Mouse (Mus musculus) testis, adult 2 months (tissue): ENCODE measurements around the gene Gm45785.

Source experiments
- CTCF ChIP-seq: fragments of 200-500 bp; IDR thresholded peaks from 2 replicates; pipeline ENCODE4 v1.5.1; 2012; ENCODE audit warnings: low read depth, mild to moderate bottlenecking, inconsistent platforms, low read length, moderate library complexity; ENCODE audit not compliant: control insufficient read depth, insufficient read depth, insufficient replicate concordance
- POLR2A ChIP-seq: fragments of 200-500 bp; IDR thresholded peaks from 2 replicates; pipeline ENCODE4 v1.6.1; 2012; ENCODE audit warnings: low read depth, mild to moderate bottlenecking, inconsistent platforms, low read length, moderate library complexity; ENCODE audit not compliant: control insufficient read depth

DNA sequence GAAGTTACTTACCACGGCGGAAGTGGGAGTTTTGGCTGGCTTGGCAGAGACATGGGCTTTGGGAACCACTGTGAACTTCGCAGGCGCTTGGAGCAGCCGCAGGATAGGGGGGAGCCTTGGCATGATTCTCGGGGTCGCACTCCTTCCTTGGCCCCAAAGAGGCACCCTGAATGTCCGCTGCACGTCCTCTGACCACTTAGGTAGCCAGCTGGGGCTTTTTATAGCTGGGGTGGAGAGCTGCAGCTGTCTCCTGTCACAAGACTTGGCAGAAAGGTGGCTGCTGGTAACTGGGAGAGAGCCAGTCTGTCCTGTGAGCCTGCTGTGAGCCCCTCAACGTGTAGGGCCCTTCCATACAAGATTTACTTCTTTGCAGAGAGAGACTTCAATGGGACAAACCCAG lies 44.1 kb upstream of the Gm45785 start, which contains the start of gene Cox8b:
- TF ChIP-seq CTCF (no peak), POLR2A (no peak)
